In genomic region chr17:32368991-32369578, GRCm38 (mm10) we compare ENCODE assay signal across 8 mouse cellular contexts. TPM values are rescaled to one million over a fixed set of nuclear protein-coding genes. Genes with fewer than 3 reads are reported as not detected.
DNase-seq lines count a peak whose midpoint lies in the region; ATAC-seq and TF ChIP-seq lines count a peak whose summit lies in the region.

No protein-coding gene starts in this region.

- H3K9me3 ChIP-seq in heart, embryonic 10.5 days: no peaks in the 10 kb centered on the region
- H3K9me3 ChIP-seq in hindbrain, embryonic 15.5 days: no peaks in the 10 kb centered on the region
- H3K9me3 ChIP-seq in midbrain, embryonic 12.5 days: no peaks in the 10 kb centered on the region

- 0 out of 2 replicates have a peak, but pooled peaks cover 5% of the 10 kb centered on the region for H3K36me3 ChIP-seq in heart, embryonic 10.5 days
- H3K36me3 ChIP-seq in hindbrain, embryonic 15.5 days: peaks cover 4% of the 10 kb centered on the region; the same call in 1 of the 2 replicates
- 0 out of 2 replicates have a peak, but pooled peaks cover 8% of the 10 kb centered on the region for H3K36me3 ChIP-seq in midbrain, embryonic 12.5 days

- peak; percentile 75 for DNase-seq in heart, embryonic 10.5 days (ENCODE audit: low spot score)
- no peak for DNase-seq in heart, adult 9 months (ENCODE audit: low spot score in 2 of 2)
- DNase-seq in frontal cortex, postnatal 10 days (ENCODE audit: low spot score in 2 of 2): no peak
- DNase-seq in cerebellum, postnatal 25 days: no peak
- DNase-seq in spleen, adult 12 weeks (ENCODE audit: low spot score): no peak

- H3K27me3 ChIP-seq in heart, embryonic 10.5 days (ENCODE audit: insufficient read depth, poor library complexity, severe bottlenecking): no peaks in the 10 kb centered on the region
- no peaks in the 10 kb centered on the region for H3K27me3 ChIP-seq in hindbrain, embryonic 15.5 days
- H3K27me3 ChIP-seq in midbrain, embryonic 12.5 days: 0 out of 2 replicates have a peak, but pooled peaks cover 3% of the 10 kb centered on the region

- TF ChIP-seq CTCF in cortical plate, adult 2 months (IDR thresholded peaks at IDR 0.05; ENCODE audit: extremely low read depth, insufficient read depth, low read length): no peak

- peak overlapping the region; percentile 47 for H3K4me3 ChIP-seq in heart, embryonic 10.5 days
- H3K4me3 ChIP-seq in cortical plate, adult 2 months (ENCODE audit: insufficient read depth, low read length): 0 out of 2 replicates have a peak overlapping the region, but pooled peaks have one; percentile 18
- H3K4me3 ChIP-seq in hindbrain, embryonic 15.5 days: no peak overlapping the region
- peak overlapping the region; percentile 17; the same call in 1 of the 2 replicates for H3K4me3 ChIP-seq in midbrain, embryonic 12.5 days

- 13% methylated on average over 14 of the region's 17 CpGs for WGBS in heart, embryonic 10.5 days
- WGBS in hindbrain, embryonic 15.5 days: 17% methylated on average over 12 of the region's 17 CpGs
- 21% methylated on average over 11 of the region's 17 CpGs for WGBS in midbrain, embryonic 12.5 days

- TF ChIP-seq POLR2A in cortical plate, adult 2 months (IDR thresholded peaks at IDR 0.05; ENCODE audit: extremely low read depth, insufficient read depth, low read length): no peak

- no peak overlapping the region for H3K9ac ChIP-seq in hindbrain, embryonic 15.5 days
- H3K9ac ChIP-seq in midbrain, embryonic 12.5 days (replicated peaks): no peak overlapping the region

- H3K27ac ChIP-seq in heart, embryonic 10.5 days: peak overlapping the region; percentile 37
- H3K27ac ChIP-seq in cortical plate, adult 2 months (ENCODE audit: insufficient read depth, low read length): no peak overlapping the region
- no peak overlapping the region for H3K27ac ChIP-seq in hindbrain, embryonic 15.5 days (replicated peaks)
- no peak overlapping the region for H3K27ac ChIP-seq in midbrain, embryonic 12.5 days (replicated peaks)

- no peak for ATAC-seq in hindbrain, embryonic 15.5 days (ENCODE audit: low FRiP score, low read depth)
- no peak for ATAC-seq in midbrain, embryonic 12.5 days (ENCODE audit: low FRiP score, low read depth)

- H3K4me1 ChIP-seq in heart, embryonic 10.5 days: peaks cover 16% of the 10 kb centered on the region; the same call in 1 of the 2 replicates
- H3K4me1 ChIP-seq in cortical plate, adult 2 months (ENCODE audit: control insufficient read depth, insufficient read depth, low read length): 0 out of 2 replicates have a peak, but pooled peaks cover 2% of the 10 kb centered on the region
- H3K4me1 ChIP-seq in hindbrain, embryonic 15.5 days (replicated peaks): peaks cover 10% of the 10 kb centered on the region; the same call in 1 of the 2 replicates
- peaks cover 8% of the 10 kb centered on the region for H3K4me1 ChIP-seq in midbrain, embryonic 12.5 days

- peak overlapping the region; percentile 38 for H3K4me2 ChIP-seq in hindbrain, embryonic 15.5 days
- peak overlapping the region; percentile 35 for H3K4me2 ChIP-seq in midbrain, embryonic 12.5 days (replicated peaks)

RNA-seq across cellular contexts. Expression of gene Akap8l, which starts 18.7 kb away (rescaled TPM):
- 84.7 and 88.6 TPM in 2 replicates for polyA plus RNA-seq in heart, embryonic 10.5 days (2016; fragmentation: Nextera tagmentation; extraction: Ambion mirVana)
- 363 and 441 TPM in 2 replicates for polyA plus RNA-seq in cortical plate, adult 2 months (2012; rRNA removed)
- 161 and 171 TPM in 2 replicates for polyA plus RNA-seq in hindbrain, embryonic 15.5 days (2015; fragmentation: Nextera tagmentation; extraction: Ambion mirVana)
- polyA plus RNA-seq in midbrain, embryonic 12.5 days (2016; fragmentation: Nextera tagmentation; extraction: Ambion mirVana): 131 and 133 TPM in 2 replicates

RNA-seq across cellular contexts. Expression of gene Wiz, which starts 20.2 kb away (rescaled TPM):
- polyA plus RNA-seq in heart, embryonic 10.5 days (2016; fragmentation: Nextera tagmentation; extraction: Ambion mirVana): 17.9 and 21.8 TPM in 2 replicates
- polyA plus RNA-seq in cortical plate, adult 2 months (2012; rRNA removed): 36.9 and 37.8 TPM in 2 replicates
- 38.7 and 45.8 TPM in 2 replicates for polyA plus RNA-seq in hindbrain, embryonic 15.5 days (2015; fragmentation: Nextera tagmentation; extraction: Ambion mirVana)
- polyA plus RNA-seq in midbrain, embryonic 12.5 days (2016; fragmentation: Nextera tagmentation; extraction: Ambion mirVana): 47.2 and 50.2 TPM in 2 replicates

RNA-seq across cellular contexts. Expression of gene Rasal3, which starts 34.3 kb away (rescaled TPM):
- polyA plus RNA-seq in heart, embryonic 10.5 days (2016; fragmentation: Nextera tagmentation; extraction: Ambion mirVana): 1.2 and 2.3 TPM in 2 replicates
- polyA plus RNA-seq in cortical plate, adult 2 months (2012; rRNA removed): 4.8 and 5.3 TPM in 2 replicates
- polyA plus RNA-seq in hindbrain, embryonic 15.5 days (2015; fragmentation: Nextera tagmentation; extraction: Ambion mirVana): 0.42 and 0.65 TPM in 2 replicates
- polyA plus RNA-seq in midbrain, embryonic 12.5 days (2016; fragmentation: Nextera tagmentation; extraction: Ambion mirVana): 0.59 and 1.1 TPM in 2 replicates

RNA-seq across cellular contexts. Expression of gene Akap8, which starts 48.0 kb away (rescaled TPM):
- polyA plus RNA-seq in heart, embryonic 10.5 days (2016; fragmentation: Nextera tagmentation; extraction: Ambion mirVana): 100 and 115 TPM in 2 replicates
- polyA plus RNA-seq in cortical plate, adult 2 months (2012; rRNA removed): 87.3 and 95.9 TPM in 2 replicates
- 102 and 106 TPM in 2 replicates for polyA plus RNA-seq in hindbrain, embryonic 15.5 days (2015; fragmentation: Nextera tagmentation; extraction: Ambion mirVana)
- polyA plus RNA-seq in midbrain, embryonic 12.5 days (2016; fragmentation: Nextera tagmentation; extraction: Ambion mirVana): 140 and 151 TPM in 2 replicates

RNA-seq across cellular contexts. Expression of gene Pglyrp2, which starts 54.9 kb away (rescaled TPM):
- 0.09 and 0.40 TPM in 2 replicates for polyA plus RNA-seq in heart, embryonic 10.5 days (2016; fragmentation: Nextera tagmentation; extraction: Ambion mirVana)
- polyA plus RNA-seq in cortical plate, adult 2 months (2012; rRNA removed): not detected in 2 replicates
- not detected in 2 replicates for polyA plus RNA-seq in hindbrain, embryonic 15.5 days (2015; fragmentation: Nextera tagmentation; extraction: Ambion mirVana)
- not detected in 2 replicates for polyA plus RNA-seq in midbrain, embryonic 12.5 days (2016; fragmentation: Nextera tagmentation; extraction: Ambion mirVana)
